Mouse (Mus musculus) heart, adult 9 months (tissue): ENCODE data around the gene Pmpcb.

Experiments used
- DNase-seq, 2 experiments: peaks; one replicate each; pipeline ENCODE4 v3.0.0; 2022; ENCODE audit warnings: low spot score in 2 of 2

Gene Pmpcb

DNA sequence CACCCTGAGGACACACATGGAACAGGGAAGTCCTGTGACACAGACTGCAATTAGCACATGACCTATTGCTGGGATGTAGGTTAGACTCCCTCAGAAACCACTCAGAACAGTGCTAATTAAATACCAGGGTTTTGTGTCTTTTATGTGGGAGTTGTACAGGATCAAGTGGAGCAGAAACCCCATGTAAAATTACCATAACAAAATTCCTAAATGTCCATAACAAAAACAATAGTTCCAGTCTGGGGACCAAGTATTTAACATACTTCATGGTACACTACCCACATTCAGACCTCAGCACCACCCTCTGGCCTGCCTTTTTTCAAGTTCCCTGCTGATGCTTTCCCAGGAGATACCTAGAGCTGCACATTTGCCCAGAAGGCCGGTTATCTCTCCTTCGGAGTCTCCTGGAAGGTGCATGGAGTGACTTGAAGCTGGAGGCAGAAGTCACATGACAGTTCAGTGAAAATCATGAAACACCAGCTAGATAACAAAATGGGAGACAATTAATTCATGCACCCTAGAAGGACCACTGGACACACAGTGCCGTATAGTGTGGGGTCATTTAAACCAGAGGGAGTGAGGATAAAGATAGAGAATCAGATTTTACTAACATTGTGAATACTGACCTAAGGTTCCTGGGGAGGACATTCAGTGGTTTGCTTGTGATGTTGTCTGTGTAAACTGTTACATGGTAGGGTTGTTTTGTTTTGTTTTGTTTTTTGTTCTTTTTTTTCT is 4.6 kb upstream of the Pmpcb start:
- no peak for DNase-seq

DNA sequence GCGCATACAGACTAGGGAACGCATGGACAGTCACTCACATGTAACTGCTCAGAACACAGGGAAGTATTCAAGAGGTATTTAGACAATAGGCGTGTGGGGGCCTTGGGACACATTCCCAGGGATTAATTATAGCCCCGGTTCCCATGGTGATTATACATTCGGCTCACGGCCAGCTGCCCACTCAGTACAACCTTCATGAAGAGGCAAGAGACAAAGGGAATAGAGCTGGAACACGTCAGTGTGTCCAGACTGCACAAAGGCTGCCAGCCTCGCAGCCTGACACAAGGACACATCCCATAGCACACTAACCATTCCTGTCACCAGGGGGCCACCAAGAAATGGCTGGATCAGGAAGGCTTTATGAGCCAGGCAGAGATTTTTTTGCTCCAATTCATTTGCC is 4.0 kb upstream of the Pmpcb start:
- peak; percentile 13 to 47 for DNase-seq

DNA sequence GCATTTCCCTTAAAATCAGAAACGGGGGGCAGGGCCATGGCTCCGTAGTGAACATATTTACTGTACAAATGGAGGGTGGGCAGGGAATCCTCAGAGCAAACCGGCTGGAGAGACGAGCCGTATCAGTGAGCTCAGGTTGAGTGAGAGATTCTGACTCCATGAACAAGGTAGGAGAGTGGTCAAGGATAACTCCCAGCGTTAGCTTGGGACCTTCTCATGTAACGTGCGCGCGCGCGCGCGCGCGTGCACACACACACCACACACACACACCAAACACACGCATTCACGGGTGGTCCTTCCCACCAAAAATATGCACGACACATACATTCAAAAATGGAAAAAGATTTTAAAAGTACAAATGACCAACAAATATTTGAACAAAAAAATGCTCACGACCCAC is 1.8 kb upstream of the Pmpcb start:
- DNase-seq, result no peak

DNA sequence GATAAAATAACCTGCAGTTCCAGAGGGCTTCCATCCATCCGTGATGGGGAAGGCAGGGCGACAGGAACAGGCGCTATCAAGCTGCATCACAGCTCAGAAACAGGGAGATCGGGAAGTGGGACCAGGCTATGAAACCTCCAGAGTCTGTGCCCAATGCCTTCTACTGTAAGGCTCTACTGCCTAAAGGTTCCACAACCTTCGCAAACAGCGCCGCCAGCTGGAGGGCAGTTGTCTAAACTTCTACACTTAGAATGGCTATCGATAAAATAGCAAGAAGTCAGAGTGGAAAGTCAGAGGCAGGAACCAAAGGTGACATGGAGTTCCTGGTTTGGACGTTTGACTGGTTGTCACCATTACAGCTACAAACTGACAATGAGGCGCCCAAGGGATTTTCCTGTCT is 1.4 kb upstream of the Pmpcb start:
- peak; percentile 20 to 35 for DNase-seq

DNA sequence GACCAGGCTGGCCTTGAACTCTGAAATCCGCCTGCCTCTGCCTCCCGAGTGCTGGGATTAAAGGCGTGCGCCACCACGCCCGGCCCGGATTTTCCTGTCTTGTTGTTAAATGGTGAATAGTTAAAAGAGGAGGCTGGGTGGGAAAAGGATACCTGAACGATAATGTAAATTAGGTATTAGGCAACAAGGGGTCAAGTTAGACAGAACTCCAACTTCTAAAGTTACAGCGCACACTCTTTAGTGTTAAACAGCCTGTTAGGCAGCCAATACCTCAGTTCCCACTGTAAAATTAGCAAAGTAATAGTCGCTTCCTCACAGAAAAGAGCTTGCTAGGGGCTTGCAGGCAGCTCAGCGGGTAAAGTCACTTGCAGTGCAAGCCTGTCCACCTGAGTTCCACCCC is 895 bp upstream of the Pmpcb start:
- DNase-seq, result no peak

DNA sequence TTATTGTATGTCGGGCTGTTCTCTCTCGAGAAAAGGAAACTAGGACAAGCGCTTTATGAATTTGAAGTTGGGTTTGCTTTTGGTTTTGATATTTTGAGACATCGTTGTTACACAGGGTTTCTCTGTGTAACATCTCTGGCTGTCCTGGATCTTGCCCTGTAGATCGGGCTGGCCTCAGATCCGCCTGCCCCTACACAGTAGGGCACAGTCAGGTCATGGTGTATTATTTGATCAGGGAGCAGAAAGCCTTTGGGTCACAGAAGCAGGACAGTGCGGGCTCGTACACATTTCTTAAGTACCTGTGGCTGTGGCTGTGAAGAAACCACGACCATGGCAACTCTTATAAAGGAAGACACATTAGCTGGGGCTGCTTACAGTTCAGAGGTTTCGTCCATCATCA is 679 bp downstream of the Pmpcb start:
- no peak for DNase-seq

DNA sequence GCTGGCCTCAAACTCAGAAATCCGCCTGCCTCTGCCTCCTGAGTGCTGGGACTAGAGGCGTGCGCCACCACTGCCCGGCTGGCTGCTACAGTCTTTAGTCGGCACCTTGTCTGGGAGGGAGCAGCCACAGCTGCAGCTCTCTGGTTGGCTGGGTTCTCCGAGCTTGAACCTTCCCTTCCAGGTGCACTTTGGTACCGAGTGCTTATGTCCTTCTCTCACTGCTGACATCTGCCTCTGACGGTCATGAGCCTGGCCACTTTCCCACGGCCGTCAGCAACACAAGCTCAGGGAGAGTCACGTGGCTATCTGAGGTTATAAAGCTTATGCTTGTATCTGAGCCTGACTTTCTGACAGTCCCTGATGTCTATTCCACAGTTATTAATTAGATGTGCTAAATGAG is 2.2 kb downstream of the Pmpcb start:
- DNase-seq, result peak in 1 of 2 experiments; percentile 8

DNA sequence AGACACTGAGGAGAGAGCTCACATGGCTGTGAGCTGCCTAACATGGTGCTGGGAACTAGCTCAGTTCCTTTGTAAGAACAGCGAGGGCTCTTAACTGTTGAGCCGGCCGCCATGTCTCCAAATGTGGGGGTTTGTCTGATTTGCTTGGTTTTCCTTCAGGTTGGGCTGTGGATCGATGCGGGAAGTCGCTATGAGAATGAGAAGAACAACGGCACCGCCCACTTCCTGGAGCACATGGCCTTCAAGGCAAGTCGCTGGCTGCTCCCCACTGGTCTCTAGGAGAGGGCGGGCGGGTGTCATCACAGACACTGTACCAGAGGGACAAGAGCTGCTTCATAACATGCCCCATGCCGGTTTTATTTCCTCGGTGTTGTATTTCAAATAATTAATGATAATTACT is 2.9 kb downstream of the Pmpcb start:
- no peak for DNase-seq

DNA sequence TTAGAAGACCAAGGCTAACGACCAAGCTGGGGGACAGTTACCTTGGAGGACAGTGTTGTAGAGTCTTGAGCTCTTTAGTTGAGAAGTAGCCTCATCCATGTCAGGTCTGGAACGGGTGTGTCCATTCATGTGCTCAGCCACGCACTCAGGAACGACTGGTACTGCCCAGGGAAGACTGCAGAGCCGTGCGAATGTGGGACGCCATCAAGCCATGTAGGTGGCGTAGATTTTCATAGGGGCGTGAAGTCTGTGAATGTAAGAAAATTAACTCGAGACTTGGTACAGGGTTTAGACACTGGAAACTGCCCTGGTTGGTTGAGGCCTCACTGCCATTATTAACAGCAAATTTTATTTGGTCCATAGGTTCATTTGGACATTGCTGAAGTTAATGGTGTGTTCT is 6.7 kb downstream of the Pmpcb start:
- no peak for DNase-seq

DNA sequence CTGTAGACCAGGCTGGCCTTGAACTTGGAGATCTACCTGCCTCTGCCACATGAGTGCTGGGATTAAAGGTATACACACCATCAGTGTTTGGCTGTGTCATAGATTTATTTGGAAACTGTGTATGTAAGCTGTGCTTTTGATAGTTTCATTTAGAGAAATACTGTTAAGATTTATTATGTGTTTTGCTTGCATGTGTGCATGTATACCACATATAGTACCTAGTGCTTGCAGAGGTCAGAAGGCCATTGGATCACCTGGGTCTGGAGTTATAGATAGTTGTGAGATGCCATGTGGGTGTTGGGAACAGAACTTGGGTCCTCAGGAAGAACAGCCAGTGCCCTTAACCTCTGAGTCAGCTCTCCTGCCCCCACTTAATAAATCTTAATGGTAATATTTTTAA is 7.7 kb downstream of the Pmpcb start:
- DNase-seq, result no peak

DNA sequence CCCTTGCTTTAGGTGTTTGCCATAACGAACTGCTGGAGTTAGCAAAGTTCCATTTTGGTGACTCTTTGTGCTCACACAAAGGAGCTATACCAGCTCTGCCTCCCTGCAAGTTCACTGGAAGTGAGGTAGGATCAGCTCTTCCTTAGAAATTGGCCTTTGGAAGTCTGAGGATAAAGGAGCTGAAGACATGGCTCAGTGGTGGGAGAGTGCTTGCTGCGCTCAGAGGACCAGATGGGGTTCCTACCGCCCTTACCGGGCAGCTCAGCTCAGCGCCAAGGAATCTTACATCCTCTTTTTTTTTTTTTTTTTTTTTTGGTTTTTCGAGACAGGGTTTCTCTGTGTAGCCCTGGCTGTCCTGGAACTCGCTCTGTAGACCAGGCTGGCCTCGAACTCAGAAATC is 9.0 kb downstream of the Pmpcb start:
- DNase-seq, result no peak

DNA sequence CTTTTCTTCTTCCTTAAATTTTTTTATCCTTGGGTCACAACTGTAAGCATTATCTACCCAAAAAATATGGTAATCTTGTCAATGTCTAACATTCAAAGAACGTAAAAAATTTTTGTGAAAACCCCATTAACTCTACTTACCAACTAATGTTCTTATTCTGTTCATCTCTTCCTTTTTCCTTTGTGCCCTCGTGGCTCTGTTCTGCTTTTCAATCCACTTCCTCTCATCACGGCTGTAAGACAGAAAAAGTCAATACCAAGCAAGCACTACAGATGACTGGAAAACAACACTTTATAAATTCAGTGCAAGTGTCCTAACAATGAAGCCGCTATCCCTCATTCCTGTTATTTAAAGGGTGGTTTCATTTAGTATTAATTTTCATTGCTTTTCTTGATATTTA is 31.6 kb downstream of the Pmpcb start:
- no peak for DNase-seq

DNA sequence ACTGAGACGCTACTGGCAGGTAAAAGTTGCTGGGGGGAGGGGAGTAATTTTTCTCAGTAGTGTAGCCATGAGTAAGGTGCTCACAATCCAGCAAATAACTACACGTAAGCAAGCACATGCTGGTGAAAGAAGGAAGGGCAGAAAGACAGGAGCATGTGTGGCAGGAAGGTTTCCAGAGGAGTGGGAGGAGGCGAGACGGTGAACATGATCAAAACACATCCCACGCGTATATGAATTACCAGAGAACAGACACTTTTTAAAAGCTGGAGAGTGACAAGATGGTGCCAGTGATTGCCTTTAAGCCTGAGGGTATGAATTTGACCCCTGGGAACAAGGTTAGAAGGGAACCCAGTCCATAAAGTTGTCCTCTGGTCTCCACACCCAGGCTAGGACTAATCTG is 32.9 kb downstream of the Pmpcb start:
- DNase-seq, result no peak

DNA sequence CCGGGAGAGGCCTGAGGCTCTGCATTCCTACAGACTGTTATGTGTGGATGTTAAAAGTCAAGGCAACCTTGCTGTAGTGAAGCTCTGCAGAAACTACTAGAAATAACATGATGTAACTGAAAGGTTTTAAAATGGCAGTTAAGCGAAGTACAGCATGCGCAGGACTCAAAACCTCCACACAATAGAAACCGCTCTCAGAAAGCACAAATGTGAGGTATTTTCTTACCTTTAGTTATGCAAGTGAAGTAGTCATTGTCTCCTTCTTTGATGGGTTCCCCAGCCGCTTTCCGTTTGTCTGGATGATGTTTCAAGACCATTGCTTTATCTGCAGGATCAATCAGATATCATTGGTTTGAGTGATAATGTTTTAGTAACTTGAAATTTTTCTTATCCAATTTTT is 39.5 kb downstream of the Pmpcb start:
- DNase-seq, result no peak

DNA sequence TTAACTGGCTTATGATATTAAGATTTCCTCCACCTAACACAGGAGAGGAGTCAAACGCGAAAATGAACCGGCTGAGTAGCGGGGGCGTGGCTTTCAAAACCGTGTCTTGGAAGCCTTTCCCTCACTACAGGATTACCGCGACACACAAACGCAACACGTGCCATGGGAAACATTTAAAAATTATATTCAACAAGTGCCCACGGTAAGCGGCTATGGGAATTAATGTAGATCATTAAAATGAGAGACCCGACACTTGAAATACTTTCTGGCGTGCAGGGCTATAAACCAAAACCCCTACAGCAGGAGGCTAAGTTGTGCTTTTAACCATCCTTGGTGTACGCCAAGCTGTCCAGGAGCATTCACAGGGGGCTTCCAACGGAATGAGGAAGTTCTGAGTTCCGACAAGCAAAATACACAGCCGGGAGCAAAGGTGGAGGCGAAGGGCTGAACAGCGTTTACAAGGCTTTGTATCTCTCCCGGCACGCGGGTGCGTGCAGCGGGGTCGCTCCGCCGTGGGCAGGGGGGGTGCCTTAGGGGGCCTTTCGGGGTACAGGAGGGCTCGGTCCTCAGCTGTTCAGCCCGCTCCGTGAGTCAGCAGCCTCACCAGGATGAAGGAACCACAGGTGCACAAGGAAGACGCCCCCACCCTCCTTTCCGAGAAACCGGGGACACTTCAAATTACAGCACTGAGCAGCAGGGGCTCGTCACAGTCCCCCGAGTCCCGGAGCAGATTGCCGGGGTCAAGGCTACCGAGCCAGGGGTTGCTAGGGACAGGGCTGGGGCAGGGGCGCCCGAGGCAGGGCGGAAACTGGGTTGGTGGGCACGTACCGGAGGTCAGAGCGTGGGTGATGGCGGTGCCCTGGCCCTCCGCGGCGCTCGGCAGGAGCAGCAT is 47.5 kb downstream of the Pmpcb start:
- DNase-seq, result no peak

DNA sequence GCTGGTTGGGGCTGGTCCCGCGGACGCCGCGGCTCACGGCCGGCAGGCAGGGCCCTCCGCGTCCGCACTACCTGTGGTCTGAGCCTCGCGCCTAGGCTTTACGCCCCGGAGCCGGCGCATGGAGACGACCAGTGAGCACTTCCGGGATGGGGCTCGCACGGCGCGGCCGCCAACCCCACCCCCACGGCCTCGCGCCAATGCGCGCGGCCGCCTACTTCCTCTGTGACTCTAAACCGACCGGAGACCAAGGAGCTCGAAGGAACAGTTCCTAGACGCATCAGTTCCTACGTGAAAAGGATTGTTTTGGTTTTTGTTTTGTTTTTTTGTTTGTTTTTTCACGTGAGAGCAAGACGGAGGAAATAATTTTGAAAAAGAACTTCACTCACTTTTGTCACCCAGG is 48.1 kb downstream of the Pmpcb start, which contains the start of the genes Dnajc2 and Psmc2:
Gene Dnajc2, minus strand, starts transcription at position 199 of the 400 bp plus-strand sequence.
Gene Psmc2, plus strand, starts transcription at position 231 of the 400 bp plus-strand sequence.
- peak; percentile 89 to 91 for DNase-seq

DNA sequence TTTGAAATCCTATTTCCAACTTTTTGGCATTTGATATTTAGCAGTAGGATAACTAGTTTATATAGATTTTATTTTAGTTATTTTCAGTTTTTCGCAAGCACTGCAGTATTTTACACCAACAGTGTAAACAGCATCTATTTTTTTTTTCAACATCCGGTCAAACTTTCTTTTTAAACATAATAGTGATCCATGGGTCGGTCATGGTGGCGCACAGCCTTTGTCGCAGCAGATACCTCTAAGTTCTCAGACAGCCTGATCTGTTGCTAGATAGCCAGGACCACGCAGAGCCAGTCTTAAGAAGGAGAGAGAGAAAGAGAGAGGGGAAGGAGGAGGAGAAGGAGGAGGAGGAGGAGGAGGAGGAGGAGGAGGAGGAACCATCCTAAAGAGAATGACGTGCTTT is 48.8 kb downstream of the Pmpcb start:
- DNase-seq, result no peak

DNA sequence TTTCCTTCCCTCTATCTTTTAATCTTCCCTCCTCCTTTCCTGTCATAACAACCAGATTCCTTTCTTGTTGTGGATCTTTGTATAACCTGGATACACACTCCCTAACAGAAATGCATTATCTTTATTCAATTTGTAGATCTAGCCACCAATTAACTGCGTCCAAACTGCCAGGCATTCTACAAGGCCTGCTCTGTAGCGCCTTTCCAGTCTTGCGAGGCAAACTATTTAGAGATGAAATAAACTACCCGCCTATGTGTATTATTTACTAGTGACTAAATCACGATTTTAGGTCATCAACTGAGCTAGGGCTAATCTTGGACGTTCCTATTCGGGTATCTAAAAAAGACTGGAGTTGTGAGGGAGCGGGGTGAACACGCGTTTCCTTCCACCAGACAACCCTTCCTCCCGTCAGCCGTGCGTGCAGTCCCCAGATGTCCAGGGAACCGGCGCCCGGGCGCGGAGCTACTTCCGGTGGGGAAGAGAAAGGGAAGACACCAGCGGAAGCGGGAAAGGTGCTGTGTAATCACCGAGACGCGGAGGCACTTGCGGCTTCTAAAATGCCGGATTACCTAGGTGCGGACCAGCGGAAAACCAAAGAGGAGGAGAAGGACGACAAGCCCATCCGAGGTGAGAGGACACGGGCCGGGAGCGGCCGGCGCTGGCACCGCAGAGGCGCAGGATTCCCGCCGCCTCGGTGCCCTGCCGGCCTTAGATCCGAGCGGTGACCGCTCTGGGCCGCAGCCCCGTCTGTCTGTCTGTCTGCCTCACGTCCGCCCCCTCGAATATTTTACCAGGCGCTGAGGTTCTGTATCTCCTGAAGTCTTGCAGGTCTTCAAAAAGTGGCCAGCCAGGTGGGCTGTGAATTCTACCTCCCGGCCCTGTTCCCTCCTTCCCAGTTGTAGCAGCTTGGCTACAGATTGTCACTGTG is 49.6 kb downstream of the Pmpcb start:
- DNase-seq, result peak; percentile 81 to 90

DNA sequence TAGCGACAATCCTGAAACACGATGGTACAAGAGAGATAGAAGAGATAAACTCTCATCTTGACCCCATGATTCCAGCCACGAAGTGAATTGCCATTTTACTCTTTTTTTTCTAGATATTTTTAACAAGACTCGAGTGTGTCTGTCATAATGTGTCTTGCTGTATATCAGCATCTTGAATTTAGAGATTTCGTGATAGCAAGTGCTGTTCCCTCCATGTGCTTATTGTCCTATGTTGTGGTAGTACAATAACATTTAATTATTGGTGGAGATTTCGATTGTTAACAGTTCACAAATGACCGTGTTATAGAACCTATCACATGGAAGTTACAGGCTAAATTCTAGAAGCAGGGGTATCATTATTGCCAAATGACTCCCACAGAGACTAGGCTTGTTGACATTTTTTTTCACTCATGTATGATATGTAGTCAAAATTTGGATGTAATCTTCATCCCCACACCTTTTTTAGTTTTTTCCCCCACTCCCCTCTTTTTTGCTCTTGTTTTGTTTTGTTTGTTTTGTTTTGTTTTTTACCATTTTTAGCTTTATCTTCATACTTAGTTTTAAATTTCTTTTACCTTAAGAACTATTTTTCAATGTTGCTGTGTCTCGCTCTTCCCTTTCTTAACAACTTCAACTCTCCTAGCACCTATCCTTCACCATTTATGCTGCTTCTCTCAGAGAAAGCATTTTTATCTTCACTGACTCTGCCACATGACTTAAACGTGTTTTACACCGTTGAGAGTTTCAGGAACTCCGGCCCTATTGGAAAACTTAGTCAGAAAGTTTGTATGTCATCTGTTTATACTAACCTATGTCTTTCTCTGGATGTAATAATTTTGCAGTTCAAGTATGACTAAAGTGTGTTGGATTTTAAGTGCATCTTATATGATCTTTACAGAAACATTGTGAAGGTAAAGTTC is 50.5 kb downstream of the Pmpcb start:
- no peak for DNase-seq

DNA sequence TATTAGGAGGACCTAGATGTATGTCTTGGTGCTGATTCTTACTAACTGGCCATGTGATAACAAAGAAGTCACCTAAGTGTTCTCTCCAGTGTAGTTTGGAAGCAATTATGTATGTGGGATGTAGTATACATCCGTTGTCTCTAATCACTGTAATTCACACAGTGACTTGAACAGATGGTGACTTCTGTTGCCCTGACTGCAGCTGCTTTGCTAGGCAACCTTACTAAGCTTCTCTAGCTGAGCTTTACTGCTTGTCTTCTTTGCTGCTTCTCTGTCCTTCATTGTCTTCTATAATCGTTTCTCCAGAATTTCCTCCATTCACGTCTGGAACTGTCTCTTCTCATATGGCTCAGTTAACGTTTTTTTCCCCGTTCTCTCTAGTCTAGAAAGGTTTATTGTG is 52.1 kb downstream of the Pmpcb start:
- no peak for DNase-seq

DNA sequence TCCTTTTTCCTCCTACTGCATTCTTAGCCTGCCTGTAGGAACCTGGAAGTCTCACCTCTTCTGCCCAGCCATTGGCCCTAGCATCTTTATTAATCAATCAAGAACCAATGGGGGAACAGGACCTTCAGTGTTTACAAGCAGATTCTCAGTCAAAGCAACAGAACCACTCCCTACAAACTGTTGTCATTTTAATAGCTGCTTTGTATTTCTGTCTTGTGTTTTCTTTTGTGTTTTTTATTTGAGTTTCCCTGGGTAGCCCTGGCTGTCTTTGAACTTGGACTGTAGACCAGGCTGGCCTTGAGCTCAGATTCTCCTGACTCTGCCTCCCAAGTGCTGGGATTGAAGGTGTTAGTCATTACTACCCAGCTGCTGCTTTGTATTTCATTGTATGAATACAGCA is 55.2 kb downstream of the Pmpcb start:
- DNase-seq, result no peak
